Mouse (Mus musculus) right cerebral cortex, postnatal 4 days (tissue): ENCODE results near the gene Prr19.
"Not testable (repeated sequence)": the region's sequence is repeated elsewhere in the genome, so short reads cannot be mapped to it uniquely, and the experiment has no call there.

Experiments used
- DNase-seq: peaks from one replicate; pipeline ENCODE4 v3.0.0-alpha.2; 2022

Gene Prr19

DNA sequence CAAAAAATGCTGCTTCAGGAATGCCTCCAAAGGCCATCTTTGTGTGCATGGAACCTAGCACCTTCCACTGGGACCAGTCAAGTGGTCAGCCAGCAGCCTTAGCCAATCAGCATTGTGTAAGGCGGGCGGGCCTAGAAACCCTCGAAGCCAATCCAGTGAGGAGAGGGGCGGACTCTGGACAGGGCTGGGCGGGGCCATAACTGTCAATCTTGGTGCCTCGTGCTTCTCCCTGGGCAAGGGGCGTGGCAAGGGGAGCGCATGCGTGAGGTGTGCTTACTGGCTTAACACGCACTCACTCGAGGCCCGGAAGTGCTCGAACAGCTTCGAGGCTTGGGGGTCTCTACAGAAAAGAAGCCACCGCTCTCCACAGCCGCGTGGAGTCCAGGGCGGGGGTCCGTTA lies at the start of gene Prr19:
Prr19 (plus strand) TSS at position 349 of the 400 bp plus-strand sequence.
- DNase-seq, result no peak

DNA sequence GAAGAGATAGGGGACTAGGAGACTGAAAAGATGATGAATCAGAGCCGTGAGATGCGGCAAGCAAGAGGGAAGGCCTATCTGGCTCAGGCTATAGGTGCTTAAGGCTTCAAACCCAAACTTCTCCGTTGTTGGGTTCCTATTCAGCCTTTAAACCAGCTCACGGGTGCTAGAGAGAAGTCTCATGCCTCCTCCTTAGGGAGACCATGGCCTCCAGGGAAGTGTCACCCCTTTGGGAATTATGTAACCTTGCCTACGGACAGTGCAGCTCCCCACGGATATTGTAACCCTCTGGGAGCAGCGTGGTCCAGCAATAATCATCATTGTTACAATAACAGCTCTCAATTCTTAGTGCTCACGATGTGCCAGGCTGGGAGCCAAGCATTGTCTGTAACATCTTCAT lies 49.4 kb upstream of the Prr19 start:
- DNase-seq, result no peak

DNA sequence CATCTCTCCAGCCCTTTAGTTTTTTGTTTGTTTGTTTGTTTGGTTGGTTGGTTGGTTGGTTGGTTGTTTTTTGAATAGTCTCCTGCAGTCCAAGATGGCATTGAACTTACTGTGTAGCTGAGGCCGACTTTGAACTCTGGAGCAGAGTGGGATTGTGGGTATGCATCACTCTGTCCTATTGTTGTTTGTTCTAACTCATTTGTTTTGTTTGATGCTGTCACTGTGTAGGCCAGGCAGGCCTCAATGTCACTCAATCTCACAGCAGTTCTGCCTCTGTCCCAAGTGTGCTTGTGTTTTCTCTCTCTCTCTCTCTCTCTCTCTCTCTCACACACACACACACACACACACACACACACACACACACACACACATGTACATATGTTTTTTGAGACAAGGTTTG lies 39.3 kb upstream of the Prr19 start:
- no peak for DNase-seq

DNA sequence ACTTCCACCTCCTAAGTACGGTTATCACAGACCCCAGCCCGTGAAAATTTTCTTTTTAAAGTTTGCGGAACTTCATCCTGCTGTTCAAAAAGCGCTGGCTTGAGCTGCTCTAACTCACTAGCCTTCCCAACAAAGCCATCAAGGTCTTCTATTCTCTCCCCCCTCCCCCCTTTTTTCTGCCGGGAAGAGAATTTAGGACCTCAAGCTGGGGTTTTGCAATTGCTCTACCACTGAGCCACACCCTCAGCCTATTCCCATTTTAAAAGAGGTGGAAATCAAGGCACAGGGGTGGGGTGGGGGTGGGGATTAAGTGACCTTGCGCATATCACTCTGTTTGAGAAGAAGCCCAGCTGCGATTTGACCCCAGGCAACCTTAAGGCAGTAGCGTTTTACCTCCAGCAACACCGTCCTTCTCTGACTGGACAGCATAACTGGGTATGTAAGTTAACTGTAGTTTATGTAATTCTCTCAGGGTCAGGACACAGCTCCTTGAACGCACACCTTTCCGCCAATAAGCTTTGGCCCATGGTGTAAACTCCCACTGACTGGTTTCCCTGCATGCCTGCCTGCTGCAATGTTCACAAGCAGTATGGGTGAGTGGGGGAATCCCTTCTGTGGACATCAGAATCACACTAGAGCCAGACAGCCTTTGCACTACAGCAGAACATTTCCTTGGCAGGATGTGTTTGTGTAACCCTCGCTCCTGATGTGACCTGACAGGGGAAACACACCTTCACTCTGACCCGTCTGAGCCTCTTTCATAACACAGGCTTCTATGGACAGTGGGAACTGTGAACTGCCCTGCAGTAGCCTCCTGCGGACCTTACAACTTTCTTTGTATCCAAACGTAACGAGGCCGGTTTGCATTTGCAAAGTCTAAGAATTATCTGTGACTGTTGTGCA lies 37.0 kb upstream of the Prr19 start:
- DNase-seq, result no peak

DNA sequence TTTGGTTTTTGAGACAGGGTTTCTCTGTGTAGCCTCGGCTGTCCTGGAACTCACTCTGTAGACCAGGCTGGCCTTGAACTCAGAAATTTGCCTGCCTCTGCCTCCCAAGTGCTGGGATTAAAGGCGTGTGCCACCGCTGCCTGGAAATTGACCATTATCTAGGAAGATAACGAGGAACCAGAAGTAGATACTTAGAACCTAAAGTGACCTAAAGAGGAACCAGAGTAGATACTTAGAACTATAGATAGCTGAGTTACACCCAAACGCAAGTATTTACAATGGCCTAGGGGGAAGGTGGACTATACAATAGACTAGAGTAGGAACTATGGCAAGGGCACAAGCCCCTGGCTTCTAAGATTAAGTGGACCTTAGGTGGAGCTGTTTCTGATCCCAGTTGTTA lies 35.5 kb upstream of the Prr19 start:
- DNase-seq, result not testable (repeated sequence)

DNA sequence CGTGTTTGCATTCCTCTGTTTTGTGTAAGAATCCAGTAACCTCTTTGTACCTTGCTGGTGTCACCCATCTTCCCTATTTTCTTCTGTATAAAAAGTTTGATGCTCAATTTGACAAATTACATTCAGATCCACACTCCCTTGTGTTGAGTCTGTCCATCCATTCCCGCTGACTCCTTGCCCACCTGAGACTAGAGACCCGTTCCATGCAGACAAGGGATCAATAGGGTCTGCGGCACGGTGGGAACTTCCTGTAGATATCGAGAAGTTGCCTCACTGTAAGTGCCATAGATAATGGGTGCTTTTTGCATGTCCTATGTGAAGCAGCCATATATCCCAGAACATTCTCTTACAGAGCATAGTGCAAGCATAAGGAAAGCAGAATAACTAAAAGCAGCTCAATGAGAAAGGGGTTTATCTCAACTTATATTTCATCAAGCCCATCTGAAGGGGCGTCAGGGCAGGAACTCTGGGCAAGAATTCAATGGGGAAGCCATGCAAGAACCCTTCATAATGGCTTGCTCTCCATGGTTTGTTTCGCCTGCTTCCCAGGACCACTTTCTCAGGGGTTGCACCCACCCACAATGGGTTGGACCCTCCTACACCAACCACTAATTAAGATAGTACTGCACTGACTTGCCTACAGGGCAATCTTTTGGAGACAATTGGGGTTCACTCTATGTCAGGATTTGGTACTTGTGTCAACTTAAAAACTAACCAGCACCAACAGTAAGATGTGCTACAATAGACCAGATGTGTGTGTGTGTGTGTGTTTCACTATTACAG lies 34.8 kb upstream of the Prr19 start:
- DNase-seq, result no peak

DNA sequence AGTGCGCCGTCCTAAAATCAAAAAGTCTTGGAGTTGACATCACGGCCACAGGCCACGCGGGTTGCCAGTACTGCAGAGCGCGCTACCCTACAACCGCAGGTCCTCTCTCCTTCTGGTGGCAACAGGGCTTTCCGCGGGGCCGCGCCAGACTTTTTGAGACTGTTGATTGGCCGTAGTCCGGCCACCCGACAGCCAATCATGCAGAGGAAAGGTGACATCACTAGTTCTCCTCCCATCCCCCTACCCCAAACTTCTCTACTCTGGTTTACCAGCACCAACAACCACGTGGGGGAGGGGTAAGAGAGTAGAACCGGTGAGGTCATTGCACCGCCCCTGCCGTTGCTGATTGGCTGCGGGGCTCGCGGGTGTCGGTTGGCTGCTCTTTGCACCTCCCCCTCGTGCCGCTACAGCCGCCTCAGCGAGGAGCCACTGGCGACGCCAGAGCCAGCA lies 33.9 kb upstream of the Prr19 start, which contains the start of gene Cic:
Cic (plus strand) TSS at position 404 of the 450 bp plus-strand sequence.
- peak; percentile 93 for DNase-seq

DNA sequence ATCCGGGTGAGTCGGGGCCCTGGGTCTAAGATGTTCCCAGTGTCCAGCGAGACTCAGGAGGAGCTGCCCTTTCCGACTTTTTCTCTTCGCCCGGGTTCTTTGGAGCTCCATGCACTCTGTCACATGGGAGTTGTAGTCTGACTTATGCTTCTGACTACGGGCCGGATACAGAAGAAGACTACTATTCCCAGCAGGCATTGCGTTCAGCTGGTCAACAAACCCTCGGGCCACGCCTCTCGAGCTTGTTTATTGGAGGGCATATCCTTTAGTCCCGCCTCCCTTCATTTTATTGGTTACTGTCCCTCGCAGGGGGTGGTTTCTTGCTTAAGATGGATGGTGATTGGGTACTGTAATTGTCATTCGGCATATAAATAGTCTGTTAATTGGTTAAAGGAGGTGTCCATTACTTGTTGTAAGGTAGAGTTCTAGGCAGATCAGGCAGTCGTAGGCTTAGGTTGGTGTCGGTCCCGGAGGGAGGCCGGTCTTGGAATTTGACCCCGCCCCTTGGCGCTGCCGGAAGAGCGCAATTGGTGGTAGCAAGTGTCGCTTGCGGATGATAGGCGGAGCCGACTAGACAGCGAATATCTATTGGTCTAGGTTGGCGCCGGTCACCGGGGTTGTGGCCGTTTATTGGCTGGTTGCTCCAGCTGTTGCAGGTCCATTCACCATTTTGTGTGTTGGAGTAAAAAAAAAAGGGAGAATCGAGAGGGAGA lies 33.3 kb upstream of the Prr19 start:
- peak; percentile 98 for DNase-seq

DNA sequence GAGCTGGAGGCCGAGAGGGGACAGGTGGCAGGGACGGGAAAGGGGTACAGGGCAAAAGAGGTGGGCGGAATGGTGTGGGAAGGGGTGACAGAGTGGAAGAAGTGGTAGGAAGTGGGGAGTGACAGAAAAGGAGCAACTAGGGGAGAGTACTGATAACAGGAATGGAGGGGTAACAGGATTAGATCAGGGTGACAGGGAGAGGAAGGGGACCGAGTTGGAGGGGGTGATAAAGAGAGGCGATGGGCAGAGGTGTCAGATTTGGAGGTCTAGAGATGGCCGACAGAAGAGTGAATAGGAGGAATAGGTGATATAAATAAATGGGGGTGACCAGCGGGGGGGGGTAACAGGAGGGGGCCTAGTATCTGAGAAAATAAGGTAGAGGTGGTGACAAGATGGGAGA lies 32.6 kb upstream of the Prr19 start:
- no peak for DNase-seq

DNA sequence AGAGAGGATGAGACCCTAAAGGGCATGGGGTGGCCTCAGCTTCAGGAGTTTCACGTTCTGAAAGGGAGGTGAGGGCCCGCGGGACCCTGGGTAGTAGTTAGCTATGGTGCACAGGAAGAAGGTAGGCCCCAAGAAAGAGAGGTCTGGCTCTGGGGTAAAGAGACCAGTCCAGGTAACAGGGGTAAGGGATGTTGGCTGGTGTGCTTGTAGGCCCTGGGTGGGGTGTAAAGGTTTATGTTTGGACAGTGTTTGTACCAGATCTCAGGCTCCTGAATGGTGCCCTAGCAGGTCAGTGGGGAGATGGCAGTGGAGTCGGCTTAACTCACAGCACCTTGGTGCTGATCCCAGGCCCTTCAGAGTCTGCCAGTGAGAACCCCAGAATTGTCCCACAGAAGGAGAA lies 32.2 kb upstream of the Prr19 start:
- DNase-seq, result peak; percentile 14

DNA sequence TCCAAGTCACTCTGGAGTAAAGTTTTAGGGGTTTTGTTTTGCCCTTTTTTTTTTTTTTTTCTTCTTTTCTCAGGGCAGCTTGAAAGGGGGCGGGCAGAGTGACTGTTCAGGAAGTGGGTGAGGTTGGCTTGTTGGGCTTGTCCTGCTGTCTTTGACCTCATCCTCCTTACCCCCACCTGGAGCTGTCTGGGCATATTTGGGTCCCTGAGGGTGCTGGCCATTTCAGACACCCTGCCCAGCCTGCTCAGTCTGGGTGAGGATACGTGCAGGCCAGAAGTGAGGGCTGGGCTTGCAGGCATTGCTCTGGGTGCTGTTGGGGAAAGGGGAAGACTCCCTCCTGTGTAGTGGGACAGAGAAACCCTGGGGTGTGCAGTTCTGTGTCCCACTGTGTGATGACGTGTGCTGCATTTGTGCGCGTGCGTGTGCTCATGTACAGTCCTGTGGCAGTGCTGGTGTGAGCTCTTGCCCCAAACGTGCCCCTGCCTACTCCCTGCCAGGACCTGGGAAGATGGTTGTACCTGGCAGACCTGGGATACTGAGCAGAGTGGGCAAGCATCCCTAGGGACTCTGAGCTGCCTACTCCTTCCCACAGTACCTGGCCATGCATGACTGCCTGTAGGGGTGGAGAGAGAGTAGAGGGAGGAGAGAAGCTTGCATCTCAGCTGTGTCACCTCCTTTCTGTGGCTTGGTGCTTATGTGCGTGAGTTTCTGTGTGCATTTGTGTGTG lies 31.5 kb upstream of the Prr19 start:
- DNase-seq, result no peak

DNA sequence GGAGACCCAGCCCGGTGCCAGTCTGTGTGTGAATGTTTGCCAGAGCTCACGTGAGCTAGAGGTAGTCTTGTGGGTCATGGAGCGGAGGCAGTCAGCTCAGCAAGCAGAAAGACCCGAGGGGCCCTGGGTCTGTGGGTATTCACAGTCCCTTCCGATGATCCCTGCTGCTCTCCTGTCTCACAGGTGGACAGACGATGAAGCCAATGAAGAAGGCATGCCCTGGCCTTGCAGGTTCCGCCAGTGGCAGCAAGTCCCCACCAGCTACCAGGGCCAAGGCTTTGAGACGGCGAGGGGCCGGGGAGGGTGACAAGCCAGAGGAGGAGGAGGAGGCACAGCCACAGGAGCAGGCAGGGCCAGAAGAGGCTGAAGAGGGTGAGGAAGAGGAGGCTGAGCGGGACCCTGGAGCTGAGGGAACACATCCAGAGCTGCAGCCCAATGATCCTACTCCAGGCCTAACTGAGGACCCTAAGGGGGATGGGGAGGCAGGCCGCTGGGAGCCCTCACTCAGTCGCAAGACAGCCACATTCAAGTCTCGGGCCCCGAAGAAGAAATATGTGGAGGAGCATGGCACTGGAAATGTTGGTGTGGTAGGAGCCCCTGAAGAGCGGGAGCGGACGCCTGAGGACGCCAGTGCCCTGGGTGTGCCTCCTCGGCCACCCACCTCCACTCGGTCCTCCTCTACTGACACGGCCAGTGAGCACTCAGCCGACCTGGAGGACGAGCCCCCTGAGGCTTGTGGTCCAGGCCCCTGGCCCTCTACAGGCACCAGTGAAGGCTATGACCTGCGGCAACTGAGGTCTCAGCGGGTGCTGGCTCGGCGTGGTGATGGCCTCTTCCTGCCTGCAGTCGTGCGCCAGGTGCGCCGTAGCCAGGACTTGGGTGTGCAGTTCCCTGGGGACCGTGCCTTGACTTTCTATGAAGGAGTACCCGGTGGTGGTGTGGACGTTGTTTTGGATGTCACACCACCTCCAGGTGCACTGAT lies 30.3 kb upstream of the Prr19 start:
- DNase-seq, result peak; percentile 4

DNA sequence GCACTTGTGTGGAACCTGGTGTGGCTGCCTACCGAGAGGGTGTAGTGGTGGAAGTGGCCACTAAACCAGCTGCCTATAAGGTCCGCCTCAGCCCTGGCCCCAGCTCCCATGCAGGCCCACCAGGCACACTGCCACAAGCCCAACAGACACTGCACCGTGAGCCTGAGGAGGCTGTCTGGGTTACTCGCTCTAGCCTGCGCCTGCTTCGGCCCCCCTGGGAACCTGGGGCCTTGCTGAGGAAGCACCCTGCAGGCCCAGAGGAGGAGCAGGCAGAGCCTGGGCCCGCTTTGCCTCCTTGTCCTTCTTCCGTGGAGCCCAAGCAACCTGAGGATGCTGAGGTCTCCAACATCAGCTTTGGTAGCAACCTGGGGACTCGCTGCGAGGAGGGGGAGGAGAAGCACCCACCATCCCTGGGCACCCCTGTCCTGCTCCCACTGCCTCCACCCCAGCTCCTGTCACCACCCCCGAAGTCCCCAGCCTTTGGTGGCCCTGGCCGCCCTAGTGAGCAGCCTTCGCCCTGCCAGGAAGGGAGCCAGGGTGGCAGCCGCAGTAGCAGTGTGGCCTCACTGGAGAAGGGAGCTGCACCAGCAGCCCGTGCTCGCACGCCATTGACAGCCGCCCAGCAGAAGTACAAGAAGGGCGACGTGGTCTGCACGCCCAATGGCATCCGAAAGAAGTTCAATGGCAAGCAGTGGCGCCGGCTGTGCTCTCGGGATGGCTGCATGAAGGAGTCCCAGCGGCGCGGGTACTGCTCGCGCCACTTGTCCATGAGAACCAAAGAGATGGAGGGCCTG lies 29.4 kb upstream of the Prr19 start:
- DNase-seq, result no peak

DNA sequence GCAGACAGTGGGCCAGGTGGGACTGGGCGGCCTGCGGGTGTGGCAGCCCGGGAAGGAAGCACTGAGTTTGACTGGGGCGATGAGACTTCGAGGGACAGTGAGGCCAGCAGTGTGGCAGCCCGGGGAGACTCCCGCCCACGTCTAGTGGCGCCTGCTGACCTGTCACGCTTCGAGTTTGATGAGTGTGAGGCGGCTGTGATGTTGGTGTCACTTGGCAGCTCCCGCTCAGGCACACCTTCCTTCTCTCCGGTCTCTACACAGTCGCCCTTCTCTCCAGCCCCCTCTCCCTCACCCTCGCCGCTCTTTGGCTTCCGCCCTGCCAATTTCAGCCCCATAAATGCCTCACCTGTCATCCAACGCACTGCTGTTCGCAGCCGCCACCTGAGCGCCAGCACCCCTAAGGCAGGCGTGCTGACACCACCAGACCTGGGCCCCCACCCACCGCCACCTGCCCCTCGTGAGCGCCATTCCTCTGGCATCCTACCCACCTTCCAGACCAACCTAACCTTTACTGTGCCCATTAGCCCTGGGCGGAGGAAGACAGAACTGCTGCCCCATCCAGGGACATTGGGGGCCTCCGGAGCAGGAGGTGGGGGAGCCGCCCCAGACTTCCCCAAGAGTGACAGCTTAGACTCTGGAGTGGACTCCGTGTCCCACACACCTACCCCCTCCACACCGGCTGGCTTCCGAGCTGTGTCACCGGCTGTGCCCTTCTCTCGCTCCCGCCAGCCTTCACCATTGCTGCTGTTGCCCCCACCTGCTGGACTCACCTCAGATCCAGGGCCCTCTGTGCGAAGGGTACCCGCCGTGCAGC lies 28.6 kb upstream of the Prr19 start:
- peak; percentile 3 for DNase-seq

DNA sequence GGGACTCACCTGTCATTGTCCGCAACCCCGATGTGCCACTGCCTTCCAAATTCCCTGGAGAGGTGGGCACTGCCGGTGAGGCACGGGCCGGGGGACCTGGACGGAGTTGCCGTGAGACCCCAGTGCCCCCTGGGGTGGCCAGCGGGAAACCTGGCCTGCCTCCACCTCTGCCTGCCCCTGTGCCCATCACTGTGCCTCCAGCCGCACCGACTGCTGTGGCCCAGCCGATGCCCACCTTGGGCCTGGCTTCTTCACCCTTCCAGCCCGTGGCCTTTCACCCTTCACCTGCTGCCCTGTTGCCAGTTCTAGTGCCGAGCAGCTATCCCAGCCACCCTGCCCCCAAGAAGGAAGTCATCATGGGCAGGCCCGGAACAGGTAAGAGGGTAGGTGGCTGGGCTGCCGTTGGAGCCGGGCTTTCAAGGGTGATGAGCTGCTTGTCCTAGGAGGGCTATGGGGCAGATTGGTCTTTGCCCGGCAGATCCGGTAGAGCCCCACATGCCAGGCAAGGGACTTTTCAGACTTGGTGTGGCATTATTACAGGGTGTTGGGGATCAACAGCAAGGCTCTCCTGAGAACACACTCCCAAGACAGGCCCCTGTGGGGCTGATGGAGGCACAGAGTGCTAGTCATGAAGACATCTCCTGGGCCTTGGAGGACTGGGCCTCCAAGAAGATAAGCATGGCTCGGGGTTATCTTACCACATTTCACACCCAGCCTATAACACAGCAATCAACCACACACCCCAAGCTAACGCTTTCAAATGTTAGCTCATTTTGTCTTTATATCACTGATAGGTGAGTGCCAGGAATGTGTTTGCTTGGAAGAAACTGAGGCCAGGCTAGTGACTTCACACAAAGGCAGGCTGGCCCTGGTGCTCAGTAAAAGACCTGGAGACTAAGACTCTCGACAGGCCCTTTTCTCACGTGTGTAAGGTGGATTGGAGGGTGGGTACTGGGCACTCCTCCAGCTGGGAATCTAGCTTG lies 27.7 kb upstream of the Prr19 start:
- DNase-seq, result peak; percentile 12

DNA sequence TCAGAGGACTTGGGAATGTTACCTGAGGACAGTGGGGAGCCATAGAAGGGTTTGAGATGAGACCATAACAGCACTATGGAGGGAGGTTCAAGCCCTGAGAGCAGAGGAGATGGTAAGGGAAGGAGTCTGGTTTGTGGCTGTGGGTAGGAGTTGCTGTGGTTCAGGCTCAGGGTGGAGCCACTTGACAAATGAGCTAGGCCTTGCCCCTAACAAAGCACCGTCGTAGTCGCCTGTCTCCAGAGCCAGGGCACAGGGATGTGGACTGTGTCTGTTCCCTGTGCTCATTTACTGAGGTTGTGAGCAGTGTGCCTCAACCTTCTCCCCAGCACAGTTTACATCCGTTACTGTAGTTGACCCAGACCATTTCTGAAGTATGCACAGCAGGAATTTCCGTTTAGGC lies 26.6 kb upstream of the Prr19 start:
- DNase-seq, result no peak

DNA sequence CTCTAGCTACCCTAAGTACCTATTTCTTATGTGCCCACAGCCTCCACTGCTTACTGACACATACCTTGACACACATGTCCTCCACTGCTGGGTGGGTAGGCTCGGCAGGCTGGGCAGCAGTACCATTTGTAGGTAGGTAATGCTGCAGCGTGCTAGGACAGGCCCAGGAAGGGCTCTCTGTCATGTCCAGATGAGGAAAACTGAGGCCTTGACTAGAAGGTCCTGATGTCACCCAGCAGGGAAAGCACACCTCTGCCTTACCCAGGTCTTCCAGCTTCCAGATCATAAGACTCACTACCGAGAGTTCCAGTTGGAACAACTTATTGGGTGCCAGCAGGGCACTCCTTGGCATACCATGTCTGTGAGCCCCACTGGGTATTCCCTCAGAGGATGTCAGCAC lies 26.2 kb upstream of the Prr19 start:
- no peak for DNase-seq
